Mouse (Mus musculus) MEL (cell line): ENCODE measurements at regions not wholly inside any gene's neighbourhood (a gene's known extent, or its start where the extent isn't known, plus 50 kb on each side); places are given as distances from the start of the nearest gene placed in this dataset.

Experiments used
- DNase-seq: peaks from one replicate; pipeline ENCODE4 v3.0.0; 2011; ENCODE audit warnings: low read depth, low spot score
- H3K27ac ChIP-seq: 2 replicates; pipeline ENCODE4 v1.5.1; 2012; ENCODE audit warnings: low read depth, mild to moderate bottlenecking, control low read depth, low read length, moderate library complexity; ENCODE audit not compliant: control insufficient read depth
- H3K27me3 ChIP-seq, 2 experiments: fragments of 150-350 bp in 1 of 2; sonication (generic) in 1 of 2; 2 replicates each; pipeline ENCODE4 v1.6.1; 2012; ENCODE audit warnings: low read length in 2 of 2, mild to moderate bottlenecking in 2 of 2, improper control_type of control experiment in 1 of 2, moderate library complexity in 1 of 2; ENCODE audit not compliant: insufficient read depth in 2 of 2, control insufficient read depth in 1 of 2
- H3K36me3 ChIP-seq, 2 experiments: 2 replicates each; pipeline ENCODE4 v1.6.1; 2012 to 2014; ENCODE audit warnings: low read length in 2 of 2, improper control_type of control experiment in 1 of 2, inconsistent platforms in 1 of 2, mild to moderate bottlenecking in 1 of 2; ENCODE audit not compliant: insufficient read depth in 2 of 2, control insufficient read depth in 1 of 2
- H3K4me1 ChIP-seq, 2 experiments: fragments of 150-350 bp in 1 of 2; sonication (generic) in 1 of 2; 2 replicates each; pipeline ENCODE4 v1.6.1; 2012; ENCODE audit warnings: low read length in 2 of 2, improper control_type of control experiment in 1 of 2, mild to moderate bottlenecking in 1 of 2; ENCODE audit not compliant: insufficient read depth in 2 of 2, control insufficient read depth in 1 of 2
- H3K4me3 ChIP-seq, 2 experiments: fragments of 150-350 bp in 1 of 2; sonication (generic) in 1 of 2; 2 replicates each; pipeline ENCODE4 v1.5.1; 2012; ENCODE audit warnings: low read depth in 2 of 2, low read length in 2 of 2, mild to moderate bottlenecking in 2 of 2, moderate library complexity in 2 of 2, control low read depth in 1 of 2, improper control_type of control experiment in 1 of 2; ENCODE audit not compliant: control insufficient read depth in 1 of 2, insufficient read depth in 1 of 2
- H3K79me2 ChIP-seq: 2 replicates; pipeline ENCODE4 v1.6.1; 2012; ENCODE audit warnings: mild to moderate bottlenecking, low read length, moderate library complexity; ENCODE audit not compliant: control insufficient read depth, poor library complexity, insufficient read depth
- H3K9ac ChIP-seq: 2 replicates; pipeline ENCODE4 v1.6.1; 2012; ENCODE audit warnings: low read depth, mild to moderate bottlenecking, control low read depth, low read length, moderate library complexity; ENCODE audit not compliant: control insufficient read depth, poor library complexity, severe bottlenecking
- H3K9me3 ChIP-seq: fragments of 150-350 bp; sonication (generic); replicated peaks from 2 replicates; pipeline ENCODE4 v1.6.1; 2012; ENCODE audit warnings: mild to moderate bottlenecking, low read length, improper control_type of control experiment, moderate library complexity; ENCODE audit not compliant: insufficient read depth
- CHD1 ChIP-seq: IDR thresholded peaks from 2 replicates; pipeline ENCODE4 v1.6.1; 2012; ENCODE audit warnings: low read depth, mild to moderate bottlenecking, inconsistent platforms, low read length, improper control_type of control experiment
- CHD2 ChIP-seq: IDR thresholded peaks from 2 replicates; pipeline ENCODE4 v1.6.1; 2011; ENCODE audit warnings: low read length, improper control_type of control experiment
- CTCF ChIP-seq, 3 experiments: IDR thresholded peaks in 2 of 3; conservative IDR thresholded peaks in 1 of 3; 2 replicates each; pipeline ENCODE4 v1.5.1; 2011 to 2012; ENCODE audit warnings: low read length in 3 of 3, low read depth in 2 of 3, mild to moderate bottlenecking in 2 of 3, improper control_type of control experiment in 1 of 3, inconsistent platforms in 1 of 3, mixed read lengths in 1 of 3, moderate library complexity in 1 of 3; ENCODE audit not compliant: control insufficient read depth in 1 of 3, insufficient read depth in 1 of 3, poor library complexity in 1 of 3, severe bottlenecking in 1 of 3
- E2F4 ChIP-seq: IDR thresholded peaks from 2 replicates; pipeline ENCODE4 v1.6.1; 2011; ENCODE audit warnings: low read depth, low read length, improper control_type of control experiment, borderline replicate concordance
- ELF1 ChIP-seq: IDR thresholded peaks from 2 replicates; pipeline ENCODE4 v1.6.1; 2014; ENCODE audit warnings: low read depth, mild to moderate bottlenecking, inconsistent platforms, low read length, improper control_type of control experiment, moderate library complexity
- EP300 ChIP-seq, 2 experiments: IDR thresholded peaks; 2 replicates each; pipeline ENCODE4 v1.6.1; 2011; ENCODE audit warnings: improper control_type of control experiment in 2 of 2, low read length in 2 of 2, low read depth in 1 of 2, mild to moderate bottlenecking in 1 of 2
- ETS1 ChIP-seq: IDR thresholded peaks from 2 replicates; pipeline ENCODE4 v1.6.1; 2012; ENCODE audit warnings: low read depth, mild to moderate bottlenecking, inconsistent platforms, low read length, improper control_type of control experiment, moderate library complexity
- GABPA ChIP-seq: IDR thresholded peaks from 2 replicates; pipeline ENCODE4 v1.6.1; 2012; ENCODE audit warnings: low read depth, mild to moderate bottlenecking, inconsistent platforms, low read length, improper control_type of control experiment, moderate library complexity
- GATA1 ChIP-seq: IDR thresholded peaks from 2 replicates; pipeline ENCODE4 v1.6.1; 2011; ENCODE audit warnings: low read depth, low read length, improper control_type of control experiment
- HCFC1 ChIP-seq: IDR thresholded peaks from 2 replicates; pipeline ENCODE4 v1.6.1; 2012; ENCODE audit warnings: low read depth, mild to moderate bottlenecking, inconsistent platforms, low read length, improper control_type of control experiment, moderate library complexity
- JUND ChIP-seq: IDR thresholded peaks from 2 replicates; pipeline ENCODE4 v1.6.1; 2011; ENCODE audit warnings: low read depth, mild to moderate bottlenecking, improper control_type of control experiment, low read length
- KAT2A ChIP-seq: conservative IDR thresholded peaks from 2 replicates; pipeline ENCODE4 v1.6.1; 2012; ENCODE audit warnings: low read depth, low read length, improper control_type of control experiment, inconsistent platforms
- MAX ChIP-seq: IDR thresholded peaks from 2 replicates; pipeline ENCODE4 v1.6.1; 2011; ENCODE audit warnings: low read length, improper control_type of control experiment
- MAZ ChIP-seq: IDR thresholded peaks from 2 replicates; pipeline ENCODE4 v1.6.1; 2012; ENCODE audit warnings: low read depth, mild to moderate bottlenecking, inconsistent platforms, low read length, improper control_type of control experiment
- MXI1 ChIP-seq: IDR thresholded peaks from 2 replicates; pipeline ENCODE4 v1.6.1; 2011; ENCODE audit warnings: mild to moderate bottlenecking, low read depth, low read length, improper control_type of control experiment
- MYB ChIP-seq: IDR thresholded peaks from 2 replicates; pipeline ENCODE4 v1.6.1; 2011; ENCODE audit warnings: mild to moderate bottlenecking, low read depth, low read length, improper control_type of control experiment
- NELFE ChIP-seq: IDR thresholded peaks from 2 replicates; pipeline ENCODE4 v1.6.1; 2011; ENCODE audit warnings: low read depth, low read length, improper control_type of control experiment
- NRF1 ChIP-seq: IDR thresholded peaks from 2 replicates; pipeline ENCODE4 v1.6.1; 2014; ENCODE audit warnings: low read depth, mild to moderate bottlenecking, inconsistent platforms, low read length, improper control_type of control experiment, moderate library complexity; ENCODE audit not compliant: poor library complexity, insufficient read depth, severe bottlenecking
- RAD21 ChIP-seq: IDR thresholded peaks from 2 replicates; pipeline ENCODE4 v1.6.1; 2011; ENCODE audit warnings: mild to moderate bottlenecking, low read depth, low read length, improper control_type of control experiment
- SMC3 ChIP-seq: IDR thresholded peaks from 2 replicates; pipeline ENCODE4 v1.6.1; 2011; ENCODE audit warnings: low read depth, low read length, improper control_type of control experiment
- TAL1 ChIP-seq: IDR thresholded peaks from 2 replicates; pipeline ENCODE4 v1.6.1; 2012; ENCODE audit warnings: mild to moderate bottlenecking, inconsistent platforms, low read length, moderate library complexity, mixed read lengths
- TBP ChIP-seq: IDR thresholded peaks from 2 replicates; pipeline ENCODE4 v1.8.0; 2011; ENCODE audit warnings: low read depth, low read length, improper control_type of control experiment
- UBTF ChIP-seq: IDR thresholded peaks from 2 replicates; pipeline ENCODE4 v1.6.1; 2012; ENCODE audit warnings: low read depth, mild to moderate bottlenecking, inconsistent platforms, low read length, improper control_type of control experiment, moderate library complexity, borderline replicate concordance; ENCODE audit not compliant: insufficient read depth
- USF1 ChIP-seq: IDR thresholded peaks from 2 replicates; pipeline ENCODE4 v1.6.1; 2014; ENCODE audit warnings: low read depth, mild to moderate bottlenecking, inconsistent platforms, low read length, improper control_type of control experiment, moderate library complexity
- ZC3H11A ChIP-seq: IDR thresholded peaks from 2 replicates; pipeline ENCODE4 v1.6.1; 2012; ENCODE audit warnings: low read depth, mild to moderate bottlenecking, inconsistent platforms, low read length, improper control_type of control experiment
- ZMIZ1 ChIP-seq: IDR thresholded peaks from 2 replicates; pipeline ENCODE4 v1.6.1; 2012; ENCODE audit warnings: low read depth, mild to moderate bottlenecking, inconsistent platforms, low read length, improper control_type of control experiment, moderate library complexity

- Histone ChIP-seq H3K27ac (no peak overlapping the region), H3K9ac (no peak overlapping the region), H3K4me3 (no peak overlapping the region), H3K79me2 (no peaks in the 10 kb centered on the region), H3K9me3 (no peaks in the 10 kb centered on the region), H3K36me3 (no peaks in the 10 kb centered on the region), H3K4me1 (no peaks in the 10 kb centered on the region), H3K27me3 (no peaks in the 10 kb centered on the region)
- TF ChIP-seq MXI1 (no peak), TBP (no peak), ZMIZ1 (no peak), EP300 (IDR thresholded peaks at IDR 0.05; ENCODE audit: low read depth in 1 of 2, low read length in 2 of 2) (no peak), E2F4 (no peak), MYB (no peak), SMC3 (no peak), GABPA (no peak), UBTF (no peak), CTCF (IDR thresholded peaks at IDR 0.05 in 2 of 3, conservative IDR thresholded peaks at IDR 0.05 in 1 of 3; ENCODE audit: control insufficient read depth in 1 of 3, insufficient read depth in 1 of 3, low read depth in 2 of 3, low read length in 3 of 3, poor library complexity in 1 of 3, severe bottlenecking in 1 of 3) (no peak), NELFE (no peak), ELF1 (no peak), ETS1 (no peak), USF1 (no peak), NRF1 (no peak), CHD2 (no peak)
- no peak for DNase-seq
Observed at GRCm38 (mm10) chr10:9085441-9085840, 199.6 kb upstream of the Sash1 start.

- Histone ChIP-seq H3K4me1 (no peaks in the 10 kb centered on the region), H3K27ac (no peak overlapping the region), H3K9ac (no peak overlapping the region), H3K79me2 (no peaks in the 10 kb centered on the region), H3K36me3 (no peaks in the 10 kb centered on the region), H3K9me3 (no peaks in the 10 kb centered on the region), H3K4me3 (no peak overlapping the region), H3K27me3 (no peaks in the 10 kb centered on the region)
- DNase-seq, result no peak
- TF ChIP-seq GATA1 (no peak), CHD1 (no peak), HCFC1 (no peak), ELF1 (no peak), RAD21 (no peak), MAZ (no peak), NELFE (no peak), KAT2A (no peak), CTCF (IDR thresholded peaks at IDR 0.05 in 2 of 3, conservative IDR thresholded peaks at IDR 0.05 in 1 of 3; ENCODE audit: control insufficient read depth in 1 of 3, insufficient read depth in 1 of 3, low read depth in 2 of 3, low read length in 3 of 3, poor library complexity in 1 of 3, severe bottlenecking in 1 of 3) (no peak), USF1 (no peak), TAL1 (no peak), JUND (no peak), ETS1 (no peak), MAX (no peak), ZMIZ1 (no peak), E2F4 (no peak), ZC3H11A (no peak)
Observed at GRCm38 (mm10) chr10:9074916-9075315, 189.0 kb upstream of the Sash1 start.
